Mouse (Mus musculus): ENCODE results near the gene Psma4.

- TF ChIP-seq ZNF384 (IDR thresholded peaks at IDR 0.05; ENCODE audit: low read depth, low read length): no peak
- no peak for TF ChIP-seq CHD2 (IDR thresholded peaks at IDR 0.05; ENCODE audit: low read depth, low read length)
- TF ChIP-seq ZC3H11A (IDR thresholded peaks at IDR 0.05; ENCODE audit: borderline replicate concordance, low read depth, low read length): no peak
- no peak for TF ChIP-seq MAFK (IDR thresholded peaks at IDR 0.05; ENCODE audit: insufficient read depth, low read depth, low read length)
- no peak for TF ChIP-seq HCFC1 (IDR thresholded peaks at IDR 0.05; ENCODE audit: borderline replicate concordance, insufficient read depth, low read length)
Measured at GRCm38 (mm10) chr9:54981291-54982191, 31.0 kb downstream of the Psma4 start.

Measured in ES-E14 (cell line).